Mouse (Mus musculus) liver, embryonic 16.5 days (tissue): Measurements from ENCODE around the gene Tmem30b. TPM values are rescaled to one million over a fixed set of nuclear protein-coding genes. Genes with fewer than 3 reads are reported as not detected.
A peak's percentile ranks its signal among the peaks of the same experiment; 100 is the strongest.
"Not testable (repeated sequence)": the region's sequence is repeated elsewhere in the genome, so short reads cannot be mapped to it uniquely, and the experiment has no call there.

Source experiments
- ATAC-seq: fragments of 200-750 bp; cut with Nextera tagmentation; 2 replicates; pipeline ENCODE4 v1.8.0; 2017; ENCODE audit warnings: low read depth, mild to moderate bottlenecking, moderate number of reproducible peaks, moderate library complexity
- H3K27ac ChIP-seq: fragments of 300-500 bp; sonication (generic); 2 replicates; pipeline ENCODE4 v1.5.1; 2014; ENCODE audit warnings: mild to moderate bottlenecking, low read length
- H3K27me3 ChIP-seq: fragments of 300-500 bp; sonication (generic); 2 replicates; pipeline ENCODE4 v1.6.1; 2014; ENCODE audit warnings: low read depth, low read length, mixed read lengths; ENCODE audit not compliant: control insufficient read depth, insufficient read depth
- H3K36me3 ChIP-seq: fragments of 300-500 bp; sonication (generic); 2 replicates; pipeline ENCODE4 v1.6.1; 2014; ENCODE audit warnings: mild to moderate bottlenecking; ENCODE audit not compliant: control insufficient read depth, insufficient read depth
- H3K4me1 ChIP-seq: fragments of 300-500 bp; sonication (generic); 2 replicates; pipeline ENCODE4 v1.6.1; 2014; ENCODE audit warnings: low read depth, low read length, mixed read lengths; ENCODE audit not compliant: control insufficient read depth
- H3K4me2 ChIP-seq: fragments of 300-500 bp; sonication (generic); 2 replicates; pipeline ENCODE4 v1.6.1; 2014; ENCODE audit warnings: low read depth, low read length, mixed read lengths
- H3K4me3 ChIP-seq: fragments of 300-500 bp; sonication (generic); 2 replicates; pipeline ENCODE4 v1.5.1; 2014; ENCODE audit warnings: low read depth, mild to moderate bottlenecking, low read length
- H3K9ac ChIP-seq: fragments of 300-500 bp; sonication (generic); 2 replicates; pipeline ENCODE4 v1.6.1; 2014; ENCODE audit warnings: low read depth, low read length
- H3K9me3 ChIP-seq: fragments of 300-500 bp; sonication (generic); replicated peaks from 2 replicates; pipeline ENCODE4 v1.6.1; 2016; ENCODE audit warnings: low read length; ENCODE audit not compliant: control insufficient read depth
- WGBS: fragments of 180-500 bp; shearing (Covaris S2); extraction: QIAGEN DNeasy Blood & Tissue Kit; methylation state at CpG from one replicate; pipeline ENCODE4 v1.1.7; 2014; ENCODE audit not compliant: insufficient replicate concordance; 5-methylcytosine and 5-hydroxymethylcytosine counted together
- polyA plus RNA-seq: library from polyadenylated mRNA; unstranded; fragments of >200 nt; fragmentation: Nextera tagmentation; extraction: Ambion mirVana; gene quantifications from 2 replicates; pipeline ENCODE4 v1.2.1, GENCODE M21; 2015

Tmem30b gene
- polyA plus RNA-seq, 1 experiment from 2014 or later, result 14.4 TPM

DNA sequence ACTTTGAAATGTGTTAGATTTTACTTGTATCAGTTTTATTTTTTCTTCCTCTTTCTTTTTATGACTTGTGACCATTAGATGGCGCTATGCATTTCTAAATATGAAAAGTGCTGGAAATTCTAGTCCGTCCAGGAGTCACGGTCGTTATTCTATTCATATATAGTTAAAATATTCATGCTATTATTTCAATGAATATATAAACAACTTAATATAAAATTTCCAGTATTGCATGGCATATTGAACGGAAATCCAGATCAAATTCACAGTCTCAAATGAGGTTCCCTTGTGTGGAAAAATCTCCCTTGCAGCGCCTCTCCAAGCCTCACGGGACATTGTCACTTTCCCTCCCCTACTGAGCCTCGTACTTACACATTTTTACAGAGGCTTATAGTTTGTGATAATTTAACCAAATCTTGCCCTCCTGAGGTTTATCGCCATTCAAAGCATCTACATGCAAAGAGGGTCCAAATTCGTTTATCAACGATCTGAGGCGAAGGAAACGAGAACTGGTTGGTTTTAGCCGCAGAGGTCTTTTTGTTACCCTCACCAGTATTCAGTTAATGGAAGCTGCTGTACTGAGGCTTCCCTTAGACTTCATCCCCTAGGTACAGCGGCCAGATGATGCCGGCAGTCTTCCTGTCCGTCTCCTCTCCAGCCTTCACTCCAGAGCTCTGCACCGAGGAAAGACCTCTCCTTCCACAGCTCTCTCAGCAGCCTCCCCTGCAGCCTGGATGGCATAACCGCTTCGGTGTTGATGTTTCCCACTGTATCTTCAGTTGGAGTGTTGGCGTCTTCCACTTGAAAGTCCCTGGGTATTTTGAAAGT is 18.8 kb upstream of the Tmem30b start:
- no peaks in the 10 kb centered on the region for H3K9me3 ChIP-seq
- ATAC-seq, result no peak
- H3K4me2 ChIP-seq, result peak overlapping the region; percentile 57
- H3K36me3 ChIP-seq, result no peaks in the 10 kb centered on the region
- no peaks in the 10 kb centered on the region for H3K27me3 ChIP-seq
- H3K27ac ChIP-seq, result no peak overlapping the region
- H3K4me3 ChIP-seq, result peak overlapping the region; percentile 30
- 12% methylated on average over 21 of the region's 21 CpGs for WGBS
- H3K9ac ChIP-seq, result no peak overlapping the region
- H3K4me1 ChIP-seq, result no peaks in the 10 kb centered on the region; the same call in none of the 2 replicates

- no peak overlapping the region for H3K9ac ChIP-seq
- no peaks in the 10 kb centered on the region for H3K27me3 ChIP-seq
- H3K36me3 ChIP-seq, result no peaks in the 10 kb centered on the region
- H3K4me3 ChIP-seq, result no peak overlapping the region
- no peaks in the 10 kb centered on the region for H3K9me3 ChIP-seq
- WGBS, result 19% methylated on average over 10 of the region's 10 CpGs
- H3K4me1 ChIP-seq, result no peaks in the 10 kb centered on the region; the same call in none of the 2 replicates
- H3K27ac ChIP-seq, result no peak overlapping the region
- H3K4me2 ChIP-seq, result no peak overlapping the region
- ATAC-seq, result no peak
These were observed 18.0 kb upstream of the Tmem30b start for GRCm38 (mm10) chr12:73564176-73564575.

DNA sequence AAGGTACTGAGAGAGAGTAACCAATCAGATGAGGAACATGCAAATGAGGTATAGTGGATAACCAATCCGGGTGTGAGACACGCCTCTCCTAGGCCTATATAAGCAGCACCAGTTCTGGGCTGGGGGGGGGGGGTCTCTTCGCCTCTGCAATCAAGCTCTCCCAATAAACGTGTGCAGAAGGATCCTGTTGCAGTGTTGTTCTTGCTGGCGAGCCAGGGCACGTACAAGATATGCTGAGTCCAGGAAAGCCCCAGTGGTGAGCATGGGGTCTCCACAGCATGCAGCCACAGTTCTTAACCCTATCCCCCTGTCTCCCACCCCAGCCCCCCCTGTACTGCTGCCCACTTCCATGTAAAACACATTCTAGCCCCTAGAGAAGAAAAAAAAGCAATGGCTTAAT is 16.9 kb upstream of the Tmem30b start:
- ATAC-seq, H3K4me1 ChIP-seq, H3K27me3 ChIP-seq, H3K36me3 ChIP-seq, H3K27ac ChIP-seq, H3K9me3 ChIP-seq, H3K9ac ChIP-seq, H3K4me3 ChIP-seq, H3K4me2 ChIP-seq: not testable (repeated sequence)
- WGBS, result 65% methylated on average over 6 of the region's 6 CpGs

- Histone ChIP-seq H3K27me3 (no peaks in the 10 kb centered on the region), H3K27ac (no peak overlapping the region), H3K9me3 (no peaks in the 10 kb centered on the region), H3K4me3 (no peak overlapping the region), H3K4me2 (no peak overlapping the region), H3K36me3 (no peaks in the 10 kb centered on the region), H3K4me1 (no peaks in the 10 kb centered on the region; the same call in none of the 2 replicates), H3K9ac (no peak overlapping the region)
- no peak for ATAC-seq
- WGBS, result 39% methylated on average over 7 of the region's 7 CpGs
These were observed 13.9 kb upstream of the Tmem30b start for GRCm38 (mm10) chr12:73560091-73560490.

DNA sequence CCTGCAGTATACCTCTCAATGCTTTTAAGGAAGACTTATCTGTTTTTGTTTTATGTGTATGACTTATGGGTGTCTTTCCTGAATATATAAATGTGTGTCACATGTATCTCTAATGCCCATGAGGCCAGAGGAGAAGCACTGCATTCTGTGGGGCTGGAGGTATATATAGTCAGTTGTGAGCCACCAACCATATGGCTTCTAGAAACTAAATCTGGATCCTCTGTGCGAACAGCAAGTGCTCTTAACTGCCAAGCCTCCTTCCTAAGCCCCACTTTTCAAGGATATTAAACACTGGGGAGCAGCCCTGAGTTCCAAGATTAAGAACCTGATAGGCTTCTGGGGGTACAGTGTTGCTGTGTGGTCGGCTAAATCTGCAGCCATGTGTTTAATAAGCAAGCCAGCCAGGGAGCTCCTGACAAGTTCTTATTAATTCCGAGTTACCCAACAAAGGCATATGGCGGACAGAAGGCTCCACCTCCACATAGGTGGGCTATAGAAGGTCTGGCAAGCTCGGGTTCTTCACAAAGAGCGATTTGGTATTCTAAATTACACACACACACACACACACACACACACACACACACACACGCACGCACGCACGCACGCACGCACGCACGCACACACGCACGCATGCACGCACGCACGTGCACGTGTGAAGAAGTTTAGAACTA is 12.5 kb upstream of the Tmem30b start:
- Histone ChIP-seq H3K27me3 (no peaks in the 10 kb centered on the region), H3K27ac (no peak overlapping the region), H3K9ac (no peak overlapping the region), H3K9me3 (no peaks in the 10 kb centered on the region), H3K4me1 (no peaks in the 10 kb centered on the region), H3K36me3 (no peaks in the 10 kb centered on the region), H3K4me3 (no peak overlapping the region), H3K4me2 (no peak overlapping the region)
- ATAC-seq, result no peak
- 72% methylated on average over 20 of the region's 20 CpGs for WGBS

- Histone ChIP-seq H3K27me3 (no peaks in the 10 kb centered on the region), H3K4me2 (no peak overlapping the region), H3K4me1 (no peaks in the 10 kb centered on the region), H3K4me3 (no peak overlapping the region), H3K9ac (no peak overlapping the region), H3K9me3 (no peaks in the 10 kb centered on the region), H3K36me3 (no peaks in the 10 kb centered on the region), H3K27ac (no peak overlapping the region)
- 2% methylated on average over 5 of the region's 5 CpGs for WGBS
- ATAC-seq, result no peak
These were observed 8.0 kb upstream of the Tmem30b start for GRCm38 (mm10) chr12:73554155-73554554.

GRCm38 (mm10) chr12:73548259-73548658 is 2.1 kb upstream of the Tmem30b start:
- Histone ChIP-seq H3K9ac (no peak overlapping the region), H3K36me3 (no peaks in the 10 kb centered on the region), H3K4me3 (no peak overlapping the region), H3K9me3 (no peaks in the 10 kb centered on the region), H3K27me3 (peaks cover 48% of the 10 kb centered on the region), H3K4me1 (no peaks in the 10 kb centered on the region; the same call in 1 of the 2 replicates), H3K4me2 (no peak overlapping the region), H3K27ac (no peak overlapping the region)
- ATAC-seq, result no peak
- 32% methylated on average over 8 of the region's 8 CpGs for WGBS

GRCm38 (mm10) chr12:73547646-73548045 is 1.5 kb upstream of the Tmem30b start:
- Histone ChIP-seq H3K27ac (no peak overlapping the region), H3K4me3 (no peak overlapping the region), H3K4me1 (no peaks in the 10 kb centered on the region; the same call in 1 of the 2 replicates), H3K9me3 (no peaks in the 10 kb centered on the region), H3K27me3 (peaks cover 48% of the 10 kb centered on the region), H3K36me3 (no peaks in the 10 kb centered on the region), H3K9ac (no peak overlapping the region), H3K4me2 (no peak overlapping the region)
- 25% methylated on average over 10 of the region's 10 CpGs for WGBS
- ATAC-seq, result no peak

DNA sequence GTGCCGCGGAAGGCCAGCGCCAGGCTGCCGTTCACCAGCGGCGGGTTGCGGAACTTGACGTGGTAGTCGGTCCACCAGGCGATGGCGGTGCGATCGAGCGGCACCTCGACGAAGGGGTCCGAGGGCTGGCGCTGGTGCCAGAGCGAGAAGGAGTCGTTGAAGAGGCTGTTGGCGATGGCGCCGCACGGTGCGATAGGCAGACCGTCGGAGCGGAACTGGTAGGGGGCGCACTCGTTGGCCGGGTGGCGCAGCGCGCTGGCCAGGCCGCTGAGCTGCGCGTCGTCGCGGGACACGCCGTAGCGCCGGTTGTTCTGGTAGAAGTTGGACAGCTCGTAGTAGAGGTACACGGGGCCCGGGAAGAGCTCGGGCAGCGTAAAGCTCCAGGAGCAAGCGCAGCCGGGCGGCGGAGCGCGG is 513 bp downstream of the Tmem30b start:
- H3K4me3 ChIP-seq, result peak overlapping the region; percentile 53
- WGBS, result 2% methylated on average over 55 of the region's 55 CpGs
- ATAC-seq, result peak; percentile 58
- no peaks in the 10 kb centered on the region for H3K36me3 ChIP-seq
- H3K27me3 ChIP-seq, result peaks cover 48% of the 10 kb centered on the region
- H3K9ac ChIP-seq, result peak overlapping the region; percentile 54
- H3K27ac ChIP-seq, result peak overlapping the region; percentile 44; the same call in 1 of the 2 replicates
- H3K4me1 ChIP-seq, result no peaks in the 10 kb centered on the region; the same call in 1 of the 2 replicates
- peak overlapping the region; percentile 57 for H3K4me2 ChIP-seq
- no peaks in the 10 kb centered on the region for H3K9me3 ChIP-seq
